In the genomic region with DNA sequence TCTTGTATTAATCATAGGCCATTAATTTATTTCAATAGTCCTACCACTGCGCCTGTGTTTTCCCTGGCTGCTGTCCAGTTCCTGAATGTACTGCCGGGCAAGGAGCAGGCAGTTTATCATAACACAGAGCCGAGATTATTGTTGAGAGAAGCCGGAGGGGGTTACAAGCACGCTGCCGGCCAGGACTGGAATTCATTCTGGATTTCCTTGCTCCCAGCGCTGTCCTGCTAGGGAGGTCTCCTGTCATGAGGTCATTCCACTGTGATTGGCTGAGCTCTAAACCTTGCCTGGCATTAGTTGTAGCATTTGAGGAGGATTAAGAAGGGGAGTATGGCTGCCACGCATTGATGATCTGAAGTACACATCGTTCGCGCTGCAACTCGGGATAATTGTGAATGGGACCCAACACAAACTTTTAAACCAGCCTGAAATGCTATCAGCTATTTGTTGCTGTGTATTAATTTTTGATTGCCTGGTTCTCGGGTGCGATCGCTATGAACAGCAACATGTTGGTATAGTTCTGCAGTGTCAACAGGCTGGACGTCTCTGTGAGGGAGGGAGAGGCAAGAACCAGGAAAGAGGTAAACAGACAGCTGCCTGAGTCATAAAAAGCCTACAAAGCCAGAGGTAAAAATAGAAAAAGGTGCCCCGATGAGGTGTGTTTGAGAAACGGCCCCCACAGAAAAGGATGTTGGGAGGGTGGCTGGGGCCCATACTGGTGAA, we compare ENCODE assay signal across 8 mouse cellular contexts. TPM values are rescaled to one million over a fixed set of nuclear protein-coding genes. Genes with fewer than 3 reads are reported as not detected.
DNase-seq lines count a peak whose midpoint lies in the region; ATAC-seq lines count a peak whose summit lies in the region.

No protein-coding gene starts in this region.

- no peak overlapping the region for H3K9ac ChIP-seq in forebrain, embryonic 11.5 days (ENCODE audit: low read length)
- no peak overlapping the region for H3K9ac ChIP-seq in hindbrain, embryonic 12.5 days
- no peak overlapping the region for H3K9ac ChIP-seq in limb, embryonic 13.5 days
- H3K9ac ChIP-seq in neural tube, embryonic 13.5 days, result peak overlapping the region; percentile 22; the same call in 1 of the 2 replicates
- H3K9ac ChIP-seq in liver, embryonic 11.5 days (ENCODE audit: low read depth, low read length), result no peak overlapping the region

- H3K4me3 ChIP-seq in forebrain, embryonic 11.5 days (ENCODE audit: low read depth, low read length), result no peak overlapping the region
- H3K4me3 ChIP-seq in hindbrain, embryonic 12.5 days, result no peak overlapping the region
- H3K4me3 ChIP-seq in limb, embryonic 13.5 days, result peak overlapping the region; percentile 5; the same call in 1 of the 2 replicates
- no peak overlapping the region for H3K4me3 ChIP-seq in neural tube, embryonic 13.5 days
- no peak overlapping the region for H3K4me3 ChIP-seq in liver, embryonic 11.5 days (ENCODE audit: low read depth, low read length)

- H3K4me1 ChIP-seq in forebrain, embryonic 11.5 days (replicated peaks; ENCODE audit: control insufficient read depth, insufficient read depth, low read length), result peaks cover 9% of the 10 kb centered on the region; the same call in 1 of the 2 replicates
- peaks cover 35% of the 10 kb centered on the region for H3K4me1 ChIP-seq in hindbrain, embryonic 12.5 days
- H3K4me1 ChIP-seq in limb, embryonic 13.5 days, result peaks cover 34% of the 10 kb centered on the region
- peaks cover 27% of the 10 kb centered on the region for H3K4me1 ChIP-seq in neural tube, embryonic 13.5 days (replicated peaks)
- no peaks in the 10 kb centered on the region; the same call in 1 of the 2 replicates for H3K4me1 ChIP-seq in liver, embryonic 11.5 days (replicated peaks; ENCODE audit: control insufficient read depth, insufficient read depth, low read length)

- no peaks in the 10 kb centered on the region for H3K36me3 ChIP-seq in forebrain, embryonic 11.5 days (ENCODE audit: control insufficient read depth, insufficient read depth, low read length)
- no peaks in the 10 kb centered on the region for H3K36me3 ChIP-seq in hindbrain, embryonic 12.5 days
- H3K36me3 ChIP-seq in limb, embryonic 13.5 days, result no peaks in the 10 kb centered on the region
- H3K36me3 ChIP-seq in neural tube, embryonic 13.5 days, result no peaks in the 10 kb centered on the region
- H3K36me3 ChIP-seq in liver, embryonic 11.5 days (ENCODE audit: control insufficient read depth, insufficient read depth, low read length), result no peaks in the 10 kb centered on the region

- H3K9me3 ChIP-seq in forebrain, embryonic 11.5 days (ENCODE audit: control insufficient read depth, low read length), result no peaks in the 10 kb centered on the region; the same call in 1 of the 2 replicates
- peaks cover 5% of the 10 kb centered on the region; the same call in 1 of the 2 replicates for H3K9me3 ChIP-seq in hindbrain, embryonic 12.5 days (replicated peaks)
- H3K9me3 ChIP-seq in limb, embryonic 13.5 days, result peaks cover 11% of the 10 kb centered on the region
- 0 out of 2 replicates have a peak, but pooled peaks cover 5% of the 10 kb centered on the region for H3K9me3 ChIP-seq in neural tube, embryonic 13.5 days
- H3K9me3 ChIP-seq in liver, embryonic 11.5 days (ENCODE audit: control insufficient read depth, low read length), result no peaks in the 10 kb centered on the region

- WGBS in forebrain, embryonic 11.5 days, result 21% methylated on average over 18 of the region's 18 CpGs
- WGBS in hindbrain, embryonic 12.5 days, result 30% methylated on average over 18 of the region's 18 CpGs
- 11% methylated on average over 18 of the region's 18 CpGs for WGBS in limb, embryonic 13.5 days
- 27% methylated on average over 18 of the region's 18 CpGs for WGBS in neural tube, embryonic 13.5 days
- WGBS in liver, embryonic 11.5 days, result 42% methylated on average over 18 of the region's 18 CpGs

- H3K27ac ChIP-seq in forebrain, embryonic 11.5 days (ENCODE audit: low read depth, low read length), result no peak overlapping the region
- peak overlapping the region; percentile 36; the same call in 1 of the 2 replicates for H3K27ac ChIP-seq in hindbrain, embryonic 12.5 days
- H3K27ac ChIP-seq in limb, embryonic 13.5 days, result peak overlapping the region; percentile 61; the same call in 1 of the 2 replicates
- no peak overlapping the region for H3K27ac ChIP-seq in neural tube, embryonic 13.5 days (replicated peaks)
- H3K27ac ChIP-seq in liver, embryonic 11.5 days (ENCODE audit: low read depth, low read length), result no peak overlapping the region

- peak; percentile 74 for ATAC-seq in forebrain, embryonic 11.5 days (replicated peaks; ENCODE audit: low FRiP score)
- ATAC-seq in hindbrain, embryonic 12.5 days (ENCODE audit: low FRiP score), result peak; percentile 58
- ATAC-seq in limb, embryonic 13.5 days (ENCODE audit: low FRiP score, low read depth), result peak; percentile 72; the same call in 1 of the 2 replicates
- peak; percentile 71 for ATAC-seq in neural tube, embryonic 13.5 days (ENCODE audit: low read depth)
- no peak for ATAC-seq in monocyte, adult 5-6 weeks (replicated peaks; ENCODE audit: insufficient number of reproducible peaks, low FRiP score, low TSS enrichment, poor library complexity, severe bottlenecking)
- no peak for ATAC-seq in liver, embryonic 11.5 days (replicated peaks; ENCODE audit: low FRiP score)

- peak; percentile 88 for DNase-seq in 3T3-L1 (ENCODE audit: low read depth, low spot score)
- DNase-seq in adipocyte (ENCODE audit: low spot score), result peak; percentile 89
- DNase-seq in forebrain, embryonic 11.5 days (ENCODE audit: low spot score), result peak; percentile 81
- DNase-seq in liver, embryonic 11.5 days (ENCODE audit: low spot score), result no peak

- H3K4me2 ChIP-seq in forebrain, embryonic 11.5 days (ENCODE audit: low read depth, low read length, severe bottlenecking), result peak overlapping the region; percentile 29; the same call in 1 of the 2 replicates
- H3K4me2 ChIP-seq in hindbrain, embryonic 12.5 days (replicated peaks), result peak overlapping the region; percentile 34
- H3K4me2 ChIP-seq in limb, embryonic 13.5 days (replicated peaks), result peak overlapping the region; percentile 58
- H3K4me2 ChIP-seq in neural tube, embryonic 13.5 days, result peak overlapping the region; percentile 36
- no peak overlapping the region for H3K4me2 ChIP-seq in liver, embryonic 11.5 days

- peaks cover 11% of the 10 kb centered on the region for H3K27me3 ChIP-seq in forebrain, embryonic 11.5 days (ENCODE audit: control insufficient read depth, insufficient read depth, low read length)
- H3K27me3 ChIP-seq in hindbrain, embryonic 12.5 days, result peaks cover 13% of the 10 kb centered on the region
- H3K27me3 ChIP-seq in limb, embryonic 13.5 days, result peaks cover 23% of the 10 kb centered on the region
- H3K27me3 ChIP-seq in neural tube, embryonic 13.5 days, result peaks cover 23% of the 10 kb centered on the region
- H3K27me3 ChIP-seq in liver, embryonic 11.5 days (replicated peaks; ENCODE audit: control insufficient read depth, insufficient read depth, low read length), result peaks cover 2% of the 10 kb centered on the region; the same call in 1 of the 2 replicates

RNA-seq across cellular contexts. Expression of a gene that starts 42.5 kb away (rescaled TPM):
- 1.5 and 1.9 TPM in 2 replicates for polyA plus RNA-seq in forebrain, embryonic 11.5 days (2014; fragmentation: Nextera tagmentation; extraction: Ambion mirVana)
- polyA plus RNA-seq in hindbrain, embryonic 12.5 days (2016; fragmentation: Nextera tagmentation; extraction: Ambion mirVana), result 0.74 TPM in 1 of 2 replicates, not detected in the other
- polyA plus RNA-seq in limb, embryonic 13.5 days (2015; fragmentation: Nextera tagmentation; extraction: Ambion mirVana), result 1.8 and 3.4 TPM in 2 replicates
- polyA plus RNA-seq in neural tube, embryonic 13.5 days (2015; fragmentation: Nextera tagmentation; extraction: Ambion mirVana), result 0.74 and 1.4 TPM in 2 replicates
- 1.6 TPM in 1 of 3 replicates, not detected in the others for total RNA-seq in monocyte, adult 5-6 weeks (2017)
- 1.9 and 2.0 TPM in 2 replicates for polyA plus RNA-seq in liver, embryonic 11.5 days (2014; fragmentation: Nextera tagmentation; extraction: Ambion mirVana)

Comparison
In these comparisons a context has a peak if more than half of its experiments do, and no peak if none do; other contexts are left out.
1. ATAC-seq: peak in forebrain, embryonic 11.5 days (single experiment), hindbrain, embryonic 12.5 days (single experiment), limb, embryonic 13.5 days (single experiment) and neural tube, embryonic 13.5 days (single experiment); none in monocyte, adult 5-6 weeks (single experiment) and liver, embryonic 11.5 days (single experiment).
2. H3K27ac ChIP-seq: peak in hindbrain, embryonic 12.5 days (single experiment) and limb, embryonic 13.5 days (single experiment); none in forebrain, embryonic 11.5 days (single experiment), neural tube, embryonic 13.5 days (single experiment) and liver, embryonic 11.5 days (single experiment).